Mouse (Mus musculus) CH12.LX (cell line): ENCODE measurements around the gene Bard1.

Experiments
- CHD1 ChIP-seq: IDR thresholded peaks from 2 replicates; pipeline ENCODE4 v1.6.1; 2012; ENCODE audit warnings: low read depth, low read length, improper control_type of control experiment, inconsistent platforms
- CTCF ChIP-seq, 2 experiments: IDR thresholded peaks in 1 of 2; conservative IDR thresholded peaks in 1 of 2; 2 replicates each; pipeline ENCODE4 v1.5.1; 2011 to 2012; ENCODE audit warnings: low read depth in 2 of 2, low read length in 2 of 2, improper control_type of control experiment in 1 of 2, inconsistent platforms in 1 of 2, mild to moderate bottlenecking in 1 of 2, moderate library complexity in 1 of 2
- HCFC1 ChIP-seq: IDR thresholded peaks from 2 replicates; pipeline ENCODE4 v1.6.1; 2012; ENCODE audit warnings: low read depth, mild to moderate bottlenecking, inconsistent platforms, low read length, improper control_type of control experiment
- MAX ChIP-seq: IDR thresholded peaks from 2 replicates; pipeline ENCODE4 v1.6.1; 2011; ENCODE audit warnings: low read length, improper control_type of control experiment
- MEF2A ChIP-seq: IDR thresholded peaks from 2 replicates; pipeline ENCODE4 v1.6.1; 2014; ENCODE audit warnings: low read depth, mild to moderate bottlenecking, inconsistent platforms, low read length, improper control_type of control experiment, borderline replicate concordance
- MXI1 ChIP-seq: IDR thresholded peaks from 2 replicates; pipeline ENCODE4 v1.6.1; 2011; ENCODE audit warnings: mild to moderate bottlenecking, low read depth, low read length, improper control_type of control experiment
- MYC ChIP-seq: IDR thresholded peaks from 2 replicates; pipeline ENCODE4 v1.6.1; 2011; ENCODE audit warnings: low read depth, mild to moderate bottlenecking, improper control_type of control experiment, low read length
- NELFE ChIP-seq: IDR thresholded peaks from 2 replicates; pipeline ENCODE4 v1.6.1; 2011; ENCODE audit warnings: low read depth, low read length, improper control_type of control experiment
- PAX5 ChIP-seq: IDR thresholded peaks from 2 replicates; pipeline ENCODE4 v1.6.1; 2012; ENCODE audit warnings: low read length, inconsistent platforms, mixed read lengths
- POLR2A ChIP-seq: IDR thresholded peaks from 2 replicates; pipeline ENCODE4 v1.6.1; 2011; ENCODE audit warnings: low read depth, mild to moderate bottlenecking, improper control_type of control experiment, low read length
- ZC3H11A ChIP-seq: IDR thresholded peaks from 2 replicates; pipeline ENCODE4 v1.6.1; 2012; ENCODE audit warnings: low read depth, mild to moderate bottlenecking, inconsistent platforms, low read length, improper control_type of control experiment
- ZMIZ1 ChIP-seq: IDR thresholded peaks from 2 replicates; pipeline ENCODE4 v1.6.1; 2012; ENCODE audit warnings: low read depth, mild to moderate bottlenecking, inconsistent platforms, low read length, improper control_type of control experiment
- ZNF384 ChIP-seq: IDR thresholded peaks from 2 replicates; pipeline ENCODE4 v1.6.1; 2012; ENCODE audit warnings: low read depth, low read length, improper control_type of control experiment, inconsistent platforms

DNA sequence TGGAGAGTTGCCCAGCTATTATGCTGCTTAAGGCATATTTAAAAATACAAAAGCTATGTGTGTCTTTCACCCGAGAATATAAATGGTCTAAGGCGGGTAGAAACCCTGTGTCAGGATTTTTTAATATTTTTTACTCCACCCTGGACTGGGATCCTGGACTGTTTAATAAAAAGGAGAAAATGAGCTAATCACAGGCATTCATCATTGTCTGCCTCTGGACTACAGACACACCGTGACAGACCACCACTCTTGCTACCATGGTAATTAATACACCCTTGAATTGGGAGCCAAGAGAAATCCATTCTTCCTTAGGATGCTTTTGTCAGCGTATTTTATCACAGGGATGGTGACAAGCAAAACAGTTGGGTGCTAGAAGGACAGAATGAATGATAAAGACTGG lies 14.3 kb upstream of the Bard1 start:
- TF ChIP-seq CHD1: no peak
- TF ChIP-seq MEF2A: no peak
- TF ChIP-seq ZNF384: no peak
- TF ChIP-seq PAX5: no peak
- TF ChIP-seq ZMIZ1: no peak
- TF ChIP-seq MXI1: no peak
- TF ChIP-seq CTCF (conservative IDR thresholded peaks at IDR 0.05 in 1 of 2, IDR thresholded peaks at IDR 0.05 in 1 of 2; ENCODE audit: low read depth in 2 of 2, low read length in 2 of 2): no peak
- TF ChIP-seq ZC3H11A: no peak
- no peak for TF ChIP-seq NELFE
- no peak for TF ChIP-seq POLR2A
- no peak for TF ChIP-seq MAX
- no peak for TF ChIP-seq HCFC1
- TF ChIP-seq MYC: no peak
